Mouse (Mus musculus): ENCODE measurements around the gene Scamp3.

DNA sequence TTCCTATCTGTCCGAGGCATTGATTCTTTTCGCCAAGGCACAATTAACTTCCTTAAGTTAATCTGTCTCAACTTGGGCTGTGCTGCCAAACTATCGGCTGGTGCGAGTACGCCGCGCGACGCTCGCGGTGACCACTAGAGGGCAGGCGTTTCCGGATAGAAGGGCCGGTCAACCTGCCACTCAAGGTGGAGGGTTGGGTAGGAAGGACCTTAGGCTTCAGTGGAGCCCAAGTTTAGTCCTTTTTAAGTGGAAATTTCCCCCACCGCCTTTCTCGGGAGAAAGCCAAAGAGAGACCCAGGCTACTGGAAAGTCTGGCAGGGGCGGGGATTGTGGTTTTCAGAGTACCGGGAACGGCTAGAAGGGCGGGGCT, 50.9 kb downstream of the Scamp3 start:
- TF ChIP-seq CTCF (IDR thresholded peaks at IDR 0.05; ENCODE audit: control insufficient read depth, insufficient read depth, insufficient replicate concordance, low read depth, low read length): peak; percentile 98
- TF ChIP-seq POLR2A (IDR thresholded peaks at IDR 0.05; ENCODE audit: control insufficient read depth, low read depth, low read length): peak; percentile 56; the same call in 1 of the 2 replicates
